Mouse (Mus musculus): Measurements from ENCODE around the gene Snd1. TPM values are rescaled to one million over a fixed set of nuclear protein-coding genes. Genes with fewer than 3 reads are reported as not detected.
A peak's percentile ranks its signal among the peaks of the same experiment; 100 is the strongest.

The Snd1 gene
- polyA plus RNA-seq, 1 experiment from 2014 or later, result 79.3 TPM

DNA sequence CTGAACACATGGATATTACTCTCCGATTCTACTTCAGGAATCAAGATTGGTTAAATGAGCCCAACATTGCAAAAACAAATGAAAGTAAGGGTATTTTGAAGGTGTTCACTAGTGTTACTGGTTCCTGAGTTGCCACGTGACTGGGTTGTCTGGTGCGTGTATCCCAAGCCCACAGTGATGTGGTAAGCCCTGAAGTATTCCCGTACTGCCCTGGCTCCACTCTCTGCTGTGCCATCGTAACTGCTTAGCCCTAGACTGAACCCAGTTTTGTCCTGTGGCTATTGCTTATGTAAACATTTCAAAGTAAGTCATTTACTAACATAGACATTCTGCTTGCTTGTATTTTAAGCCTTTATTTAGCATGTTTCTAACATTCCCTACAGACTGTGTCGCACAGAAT is 256.3 kb downstream of the Snd1 start:
- H3K27ac ChIP-seq, result no peak overlapping the region
- no peaks in the 10 kb centered on the region for H3K9me3 ChIP-seq (replicated peaks; ENCODE audit: low read length)
- H3K9ac ChIP-seq (ENCODE audit: low read depth, low read length), result no peak overlapping the region
- no peaks in the 10 kb centered on the region for H3K4me1 ChIP-seq (replicated peaks; ENCODE audit: insufficient read depth, low read length)
- no peaks in the 10 kb centered on the region for H3K27me3 ChIP-seq (ENCODE audit: insufficient read depth, low read length)
- DNase-seq (ENCODE audit: low spot score) (no peak), ATAC-seq (replicated peaks; ENCODE audit: low FRiP score, low read depth) (no peak)
- TF ChIP-seq CTCF (IDR thresholded peaks at IDR 0.05; ENCODE audit: low read depth), result no peak
- no peak overlapping the region for H3K4me3 ChIP-seq (replicated peaks; ENCODE audit: low read depth, low read length)
- no peaks in the 10 kb centered on the region for H3K36me3 ChIP-seq (ENCODE audit: insufficient read depth, low read length)
- H3K4me2 ChIP-seq (ENCODE audit: low read length), result no peak overlapping the region
- 78% methylated on average over 6 of the region's 6 CpGs for WGBS

DNA sequence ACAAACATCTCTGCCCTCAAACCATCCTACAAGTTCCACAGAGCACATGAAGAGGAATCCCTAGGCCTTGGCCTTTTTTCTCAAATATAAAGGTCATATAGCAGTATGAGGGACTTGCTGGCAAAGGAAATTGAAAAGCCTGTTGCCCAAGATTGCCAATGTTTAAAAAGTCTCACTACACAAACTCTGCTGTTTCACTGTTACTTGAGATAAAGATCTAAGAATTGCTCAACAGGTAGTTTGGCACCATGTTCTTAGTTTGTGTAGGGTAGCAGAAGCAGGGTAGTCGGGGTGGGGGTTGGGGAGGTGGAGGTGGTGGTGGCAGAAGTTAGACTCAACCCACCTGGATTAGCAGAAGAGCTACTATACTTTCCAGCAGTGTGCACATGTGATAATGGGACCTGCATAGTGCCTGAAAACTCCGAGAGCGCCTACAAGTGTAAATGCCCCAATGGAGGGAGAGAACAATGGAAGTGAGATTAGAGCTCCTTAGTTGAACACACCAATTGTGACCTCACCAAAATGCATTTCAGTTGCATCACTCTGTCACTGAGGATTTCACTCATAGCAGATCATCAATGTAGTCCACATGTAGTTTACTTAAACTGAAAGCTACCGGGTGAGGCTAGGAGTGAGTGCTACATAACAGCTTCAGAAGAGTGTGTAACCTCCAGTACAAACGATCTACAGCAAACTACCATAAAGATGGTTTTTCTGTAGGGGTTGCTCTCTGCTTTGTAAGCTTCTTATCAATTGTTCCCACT is 259.1 kb downstream of the Snd1 start:
- no peak for TF ChIP-seq CTCF (IDR thresholded peaks at IDR 0.05; ENCODE audit: low read depth)
- 92% methylated on average over 5 of the region's 5 CpGs for WGBS
- DNase-seq (ENCODE audit: low spot score) (no peak), ATAC-seq (replicated peaks; ENCODE audit: low FRiP score, low read depth) (no peak)
- no peaks in the 10 kb centered on the region for H3K36me3 ChIP-seq (ENCODE audit: insufficient read depth, low read length)
- no peak overlapping the region for H3K4me2 ChIP-seq (ENCODE audit: low read length)
- H3K4me3 ChIP-seq (replicated peaks; ENCODE audit: low read depth, low read length), result no peak overlapping the region
- no peaks in the 10 kb centered on the region for H3K9me3 ChIP-seq (replicated peaks; ENCODE audit: low read length)
- no peaks in the 10 kb centered on the region for H3K4me1 ChIP-seq (replicated peaks; ENCODE audit: insufficient read depth, low read length)
- no peaks in the 10 kb centered on the region for H3K27me3 ChIP-seq (ENCODE audit: insufficient read depth, low read length)
- no peak overlapping the region for H3K9ac ChIP-seq (ENCODE audit: low read depth, low read length)
- no peak overlapping the region for H3K27ac ChIP-seq

DNA sequence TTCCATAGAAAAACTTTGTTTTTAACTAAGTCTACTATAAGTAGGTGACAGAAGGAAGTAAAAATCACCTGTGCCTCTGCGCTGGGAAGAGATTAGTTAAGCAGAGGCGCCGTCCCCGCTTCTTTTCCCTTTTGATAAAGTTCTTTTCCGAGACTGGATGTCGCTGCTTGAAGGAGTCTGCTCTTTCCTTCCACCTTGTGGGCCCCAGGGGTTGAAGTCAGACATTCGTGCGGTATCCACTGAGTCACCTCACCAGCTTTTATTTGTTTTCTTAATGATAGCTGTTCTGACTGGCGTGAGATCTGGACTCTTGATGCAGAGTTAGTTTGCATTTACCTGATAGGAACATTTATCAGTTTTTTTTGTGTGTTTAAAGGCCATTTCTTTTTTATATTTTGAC is 260.2 kb downstream of the Snd1 start:
- WGBS, result 70% methylated on average over 9 of the region's 9 CpGs

DNA sequence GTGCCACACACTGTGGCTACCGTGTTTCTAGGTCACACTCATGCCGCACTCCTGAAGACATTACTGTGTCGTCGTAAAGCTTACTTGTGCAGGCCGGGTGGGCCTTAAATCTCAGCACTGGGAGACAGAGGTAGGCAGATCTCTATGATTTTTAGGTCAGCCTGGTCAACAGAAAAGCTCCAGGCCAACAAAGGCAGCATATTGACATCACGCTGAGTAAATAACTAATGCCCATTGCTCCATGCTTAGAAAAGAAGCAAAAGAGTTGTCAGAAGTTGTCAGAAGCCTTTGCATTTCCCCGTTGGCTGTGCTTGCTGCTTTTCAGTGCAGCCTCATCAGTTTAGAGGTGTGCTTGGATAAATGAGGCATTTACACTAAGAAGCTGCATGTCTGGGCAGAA is 261.7 kb downstream of the Snd1 start:
- Histone ChIP-seq H3K4me3 (replicated peaks; ENCODE audit: low read depth, low read length) (no peak overlapping the region), H3K4me2 (ENCODE audit: low read length) (no peak overlapping the region), H3K9me3 (replicated peaks; ENCODE audit: low read length) (no peaks in the 10 kb centered on the region), H3K27me3 (ENCODE audit: insufficient read depth, low read length) (no peaks in the 10 kb centered on the region), H3K36me3 (ENCODE audit: insufficient read depth, low read length) (no peaks in the 10 kb centered on the region), H3K9ac (ENCODE audit: low read depth, low read length) (no peak overlapping the region), H3K27ac (no peak overlapping the region), H3K4me1 (replicated peaks; ENCODE audit: insufficient read depth, low read length) (no peaks in the 10 kb centered on the region)
- DNase-seq (ENCODE audit: low spot score) (no peak), ATAC-seq (replicated peaks; ENCODE audit: low FRiP score, low read depth) (no peak)
- WGBS, result 56% methylated on average over 7 of the region's 7 CpGs
- TF ChIP-seq CTCF (IDR thresholded peaks at IDR 0.05; ENCODE audit: low read depth), result no peak

More for the DNA sequence above, 260.2 kb downstream of the Snd1 start:
- no peak for ATAC-seq (replicated peaks; ENCODE audit: low FRiP score, low read depth)
- H3K27ac ChIP-seq, result no peak overlapping the region
- H3K9me3 ChIP-seq (replicated peaks; ENCODE audit: low read length), result no peaks in the 10 kb centered on the region
- no peak overlapping the region for H3K9ac ChIP-seq (ENCODE audit: low read depth, low read length)
- H3K36me3 ChIP-seq (ENCODE audit: insufficient read depth, low read length), result no peaks in the 10 kb centered on the region
- no peak overlapping the region for H3K4me3 ChIP-seq (replicated peaks; ENCODE audit: low read depth, low read length)
- no peaks in the 10 kb centered on the region for H3K27me3 ChIP-seq (ENCODE audit: insufficient read depth, low read length)
- no peak overlapping the region for H3K4me2 ChIP-seq (ENCODE audit: low read length)
- no peaks in the 10 kb centered on the region for H3K4me1 ChIP-seq (replicated peaks; ENCODE audit: insufficient read depth, low read length)
- no peak for DNase-seq (ENCODE audit: low spot score)
- no peak for TF ChIP-seq CTCF (IDR thresholded peaks at IDR 0.05; ENCODE audit: low read depth)

DNA sequence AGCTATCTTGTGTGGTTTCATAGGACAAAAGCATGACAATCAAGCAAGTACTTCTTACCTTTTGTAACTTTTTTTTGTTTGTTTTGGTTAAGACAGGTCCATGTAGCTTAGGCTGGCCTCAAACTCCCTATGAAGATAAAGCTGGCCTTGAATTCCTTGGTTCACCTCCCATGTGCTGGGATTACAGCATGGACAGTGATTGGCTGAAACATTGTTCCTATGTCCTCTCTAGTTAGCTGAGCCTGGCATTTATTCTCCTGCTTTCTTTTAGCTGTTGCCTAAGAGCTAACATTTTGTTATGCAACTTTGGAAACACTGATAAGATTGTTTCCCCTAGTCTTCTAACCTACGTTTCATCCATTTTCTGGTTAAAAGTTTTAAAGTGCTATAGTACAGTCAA is 262.7 kb downstream of the Snd1 start:
- no peaks in the 10 kb centered on the region for H3K36me3 ChIP-seq (ENCODE audit: insufficient read depth, low read length)
- no peak overlapping the region for H3K27ac ChIP-seq
- WGBS, result 87% methylated on average over 1 of the region's 1 CpGs
- H3K27me3 ChIP-seq (ENCODE audit: insufficient read depth, low read length), result no peaks in the 10 kb centered on the region
- no peak overlapping the region for H3K9ac ChIP-seq (ENCODE audit: low read depth, low read length)
- H3K4me1 ChIP-seq (replicated peaks; ENCODE audit: insufficient read depth, low read length), result no peaks in the 10 kb centered on the region
- DNase-seq (ENCODE audit: low spot score) (no peak), ATAC-seq (replicated peaks; ENCODE audit: low FRiP score, low read depth) (no peak)
- no peak overlapping the region for H3K4me3 ChIP-seq (replicated peaks; ENCODE audit: low read depth, low read length)
- no peak overlapping the region for H3K4me2 ChIP-seq (ENCODE audit: low read length)
- TF ChIP-seq CTCF (IDR thresholded peaks at IDR 0.05; ENCODE audit: low read depth), result no peak
- H3K9me3 ChIP-seq (replicated peaks; ENCODE audit: low read length), result no peaks in the 10 kb centered on the region

DNA sequence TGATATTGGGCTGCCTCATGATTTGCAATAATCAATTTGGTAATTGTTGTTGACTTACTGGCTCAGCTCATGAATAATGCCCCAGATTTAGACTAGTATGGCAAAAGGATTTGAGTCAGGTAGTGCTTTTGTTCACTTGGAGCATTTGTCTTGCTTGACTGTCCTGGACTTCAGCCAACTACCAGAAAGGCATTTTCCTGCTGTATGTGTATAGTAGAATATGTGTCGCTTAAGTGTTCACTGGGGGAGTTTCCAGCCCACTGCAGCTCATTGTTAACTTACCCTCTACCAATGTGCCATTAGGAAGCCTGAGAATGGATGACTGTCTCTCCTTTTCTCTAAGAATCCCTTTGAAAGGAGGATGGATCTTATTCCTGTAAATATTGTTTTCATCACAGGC is 268.6 kb downstream of the Snd1 start:
- WGBS, result 6% methylated on average over 1 of the region's 1 CpGs
- ATAC-seq (replicated peaks; ENCODE audit: low FRiP score, low read depth), result no peak

More for the DNA sequence above, 268.6 kb downstream of the Snd1 start:
- Histone ChIP-seq H3K27ac (peak overlapping the region; percentile 3; the same call in 1 of the 2 replicates), H3K4me2 (ENCODE audit: low read length) (no peak overlapping the region), H3K27me3 (ENCODE audit: insufficient read depth, low read length) (no peaks in the 10 kb centered on the region), H3K9me3 (replicated peaks; ENCODE audit: low read length) (no peaks in the 10 kb centered on the region), H3K9ac (ENCODE audit: low read depth, low read length) (no peak overlapping the region), H3K36me3 (ENCODE audit: insufficient read depth, low read length) (no peaks in the 10 kb centered on the region), H3K4me1 (replicated peaks; ENCODE audit: insufficient read depth, low read length) (peaks cover 9% of the 10 kb centered on the region; the same call in 1 of the 2 replicates), H3K4me3 (replicated peaks; ENCODE audit: low read depth, low read length) (no peak overlapping the region)
- peak; percentile 77 for DNase-seq (ENCODE audit: low spot score)
- TF ChIP-seq CTCF (IDR thresholded peaks at IDR 0.05; ENCODE audit: low read depth), result no peak

Data from kidney, postnatal 0 days (tissue).